11 mouse cellular contexts compared by ENCODE assay signal in the genomic region with DNA sequence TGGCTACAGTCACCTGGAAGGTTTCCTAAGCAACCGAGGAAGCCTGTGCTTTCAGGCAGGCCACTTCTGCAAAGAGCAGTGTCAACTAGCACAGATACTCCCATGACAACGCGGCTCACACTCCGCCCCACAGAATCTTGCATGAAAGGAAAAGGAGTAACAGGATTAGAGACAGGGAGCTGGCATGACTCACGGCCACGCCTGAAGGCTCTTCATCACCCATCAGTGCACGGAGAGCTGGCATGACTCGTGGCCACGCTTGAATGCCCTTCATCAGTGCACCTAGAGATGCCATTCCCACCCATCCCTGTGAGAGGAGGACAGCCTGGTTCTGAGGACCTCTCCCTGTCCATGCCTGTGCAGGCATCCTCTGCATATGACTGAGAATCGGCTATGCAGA. TPM values are rescaled to one million over a fixed set of nuclear protein-coding genes. Genes with fewer than 3 reads are reported as not detected.
DNase-seq lines count a peak whose midpoint lies in the region; ATAC-seq and TF ChIP-seq lines count a peak whose summit lies in the region.
"Had no signal": no experiment of that assay in that cellular context is flagged by ENCODE, and none has a peak within 500 bp of the region (broad histone marks: within the 10 kb centered on the region; RNA-seq: fewer than 3 reads in every experiment).

No protein-coding gene starts in this region.

- TF ChIP-seq CTCF in cerebellum, adult 2 months (IDR thresholded peaks at IDR 0.05; ENCODE audit: borderline replicate concordance, insufficient read depth, low read depth, low read length) = no peak
- no peak for TF ChIP-seq CTCF in kidney, postnatal 0 days (IDR thresholded peaks at IDR 0.05; ENCODE audit: low read depth)
- no peak for TF ChIP-seq CTCF in kidney, adult 2 months (conservative IDR thresholded peaks at IDR 0.05; ENCODE audit: insufficient read depth, insufficient read length, low read depth, low read length)

- H3K36me3 ChIP-seq in kidney, postnatal 0 days (ENCODE audit: insufficient read depth, low read length) = no peaks in the 10 kb centered on the region
- no peaks in the 10 kb centered on the region for H3K36me3 ChIP-seq in kidney, adult 2 months (ENCODE audit: control insufficient read depth, insufficient read depth, low read length)
- H3K36me3 ChIP-seq: liver, embryonic 12.5 days had no signal

- H3K27me3 ChIP-seq in cerebellum, adult 2 months (ENCODE audit: control insufficient read depth, insufficient read depth, low read length) = 0 out of 2 replicates have a peak, but pooled peaks cover 1% of the 10 kb centered on the region
- no peaks in the 10 kb centered on the region for H3K27me3 ChIP-seq in kidney, postnatal 0 days (ENCODE audit: insufficient read depth, low read length)
- no peaks in the 10 kb centered on the region for H3K27me3 ChIP-seq in kidney, adult 2 months (replicated peaks; ENCODE audit: control insufficient read depth, insufficient read depth, low read length)

- H3K4me3 ChIP-seq in cerebellum, adult 2 months (replicated peaks; ENCODE audit: insufficient read depth, low read depth, low read length) = no peak overlapping the region
- no peak overlapping the region for H3K4me3 ChIP-seq in kidney, postnatal 0 days (replicated peaks; ENCODE audit: low read depth, low read length)
- no peak overlapping the region for H3K4me3 ChIP-seq in kidney, adult 2 months (ENCODE audit: insufficient read depth, low read depth, low read length)
- H3K4me3 ChIP-seq: liver, embryonic 12.5 days; megakaryocyte, embryonic 14.5 days had no signal

- no peak overlapping the region for H3K4me2 ChIP-seq in kidney, postnatal 0 days (ENCODE audit: low read length)
- H3K4me2 ChIP-seq: liver, embryonic 12.5 days had no signal

- 23% methylated on average over 10 of the region's 10 CpGs for WGBS in cerebellum, adult 2 months
- 47% methylated on average over 10 of the region's 10 CpGs for WGBS in kidney, postnatal 0 days
- 36% methylated on average over 10 of the region's 10 CpGs for WGBS in kidney, adult 2 months

- intact Hi-C loops in left cerebral cortex, postnatal 14 days (cut with DNase I) = loop anchor here (2.0 to 5.0 kb wide), 2 partner anchors 75 to 277 kb away; no protein-coding TSS in a partner anchor

- peaks cover 4% of the 10 kb centered on the region for H3K4me1 ChIP-seq in cerebellum, adult 2 months (ENCODE audit: control insufficient read depth, insufficient read depth, low read length)
- no peaks in the 10 kb centered on the region for H3K4me1 ChIP-seq in kidney, postnatal 0 days (replicated peaks; ENCODE audit: insufficient read depth, low read length)
- no peaks in the 10 kb centered on the region for H3K4me1 ChIP-seq in kidney, adult 2 months (ENCODE audit: control insufficient read depth, insufficient read depth, low read length)

- H3K9ac ChIP-seq in kidney, postnatal 0 days (ENCODE audit: low read depth, low read length) = no peak overlapping the region
- H3K9ac ChIP-seq: liver, embryonic 12.5 days had no signal

- H3K27ac ChIP-seq in cerebellum, adult 2 months (ENCODE audit: insufficient read depth, low read length) = no peak overlapping the region
- H3K27ac ChIP-seq in kidney, postnatal 0 days = no peak overlapping the region
- no peak overlapping the region for H3K27ac ChIP-seq in kidney, adult 2 months (ENCODE audit: insufficient read depth, low read depth, low read length)
- H3K27ac ChIP-seq: liver, embryonic 12.5 days had no signal

- DNase-seq in cerebellum, adult 2 months = peak; percentile 38 to 63
- no peak for DNase-seq in cerebellum, adult 9-10 months
- DNase-seq in kidney, postnatal 0 days (ENCODE audit: low spot score) = peak; percentile 54
- no peak for DNase-seq in kidney, adult 2 months
- peak; percentile 11 to 41 for DNase-seq in B cell, adult 2 months
- DNase-seq in left cerebral cortex, postnatal 14 days (ENCODE audit: low spot score in 2 of 2) = peak; percentile 43 to 67
- DNase-seq in gastrocnemius, postnatal 4 days (ENCODE audit: low spot score in 2 of 2) = no peak

- 0 out of 2 replicates have a peak, but pooled peaks have one; percentile 27 for ATAC-seq in kidney, postnatal 0 days (replicated peaks; ENCODE audit: low FRiP score, low read depth)
- no peak for ATAC-seq in activated CD4-positive, CD25-positive, alpha-beta regulatory T cell, adult 4 months
- ATAC-seq: CD4-positive, CD25-positive, alpha-beta regulatory T cell, adult 4 months; liver, embryonic 12.5 days had no signal

- TF ChIP-seq POLR2A in cerebellum, adult 2 months (IDR thresholded peaks at IDR 0.05; ENCODE audit: borderline replicate concordance, insufficient read depth, low read length) = no peak
- TF ChIP-seq POLR2A in kidney, adult 2 months (IDR thresholded peaks at IDR 0.05; ENCODE audit: low read depth, low read length) = no peak

- no peaks in the 10 kb centered on the region for H3K9me3 ChIP-seq in kidney, postnatal 0 days (replicated peaks; ENCODE audit: low read length)
- H3K9me3 ChIP-seq: liver, embryonic 12.5 days had no signal

RNA-seq across cellular contexts. Expression of a gene that starts 20.8 kb away (rescaled TPM):
- 0.56 and 0.68 TPM in 2 replicates for polyA plus RNA-seq in cerebellum, adult 2 months (2012; rRNA removed)
- polyA plus RNA-seq in kidney, postnatal 0 days (2015; fragmentation: Nextera tagmentation; extraction: Ambion mirVana) = 40.1 and 51.2 TPM in 2 replicates
- polyA plus RNA-seq in kidney, adult 2 months (2012; rRNA removed) = 1.1 and 1.4 TPM in 2 replicates
- 1 to 10 TPM; 1.9 to 2.0 TPM for total RNA-seq in left cerebral cortex, postnatal 14 days (2021)
- 10 to 100 TPM; 29.4 to 40.1 TPM for polyA plus RNA-seq in activated CD4-positive, CD25-positive, alpha-beta regulatory T cell, adult 4 months (2017; shearing (Covaris generic))
- 10 to 100 TPM; 39.2 to 41.4 TPM for total RNA-seq in gastrocnemius, postnatal 4 days (2021)

RNA-seq across cellular contexts. Expression of a gene that starts 53.0 kb away (rescaled TPM):
- 2,556 and 2,566 TPM in 2 replicates for polyA plus RNA-seq in cerebellum, adult 2 months (2012; rRNA removed)
- polyA plus RNA-seq in kidney, postnatal 0 days (2015; fragmentation: Nextera tagmentation; extraction: Ambion mirVana) = 1,461 and 1,709 TPM in 2 replicates
- polyA plus RNA-seq in kidney, adult 2 months (2012; rRNA removed) = 6,294 and 8,063 TPM in 2 replicates
- total RNA-seq in left cerebral cortex, postnatal 14 days (2021) = 1,000 to 10,000 TPM; 1,411 to 1,467 TPM
- polyA plus RNA-seq in activated CD4-positive, CD25-positive, alpha-beta regulatory T cell, adult 4 months (2017; shearing (Covaris generic)) = 1,000 to 10,000 TPM; 3,627 to 3,817 TPM
- 1,000 to 10,000 TPM; 2,037 to 2,325 TPM for total RNA-seq in gastrocnemius, postnatal 4 days (2021)

RNA-seq across cellular contexts. Expression of a gene that starts 59.3 kb away (rescaled TPM):
- 5.5 and 5.7 TPM in 2 replicates for polyA plus RNA-seq in cerebellum, adult 2 months (2012; rRNA removed)
- polyA plus RNA-seq in kidney, postnatal 0 days (2015; fragmentation: Nextera tagmentation; extraction: Ambion mirVana) = 107 and 109 TPM in 2 replicates
- 315 and 347 TPM in 2 replicates for polyA plus RNA-seq in kidney, adult 2 months (2012; rRNA removed)
- 1 to 10 TPM in 1 of 2 experiments, under 1 TPM in 1; 0.80 to 2.3 TPM for total RNA-seq in left cerebral cortex, postnatal 14 days (2021)
- under 1 TPM in 1 of 2 experiments, not detected in 1; 0.26 TPM for polyA plus RNA-seq in activated CD4-positive, CD25-positive, alpha-beta regulatory T cell, adult 4 months (2017; shearing (Covaris generic))
- under 1 TPM in 1 of 2 experiments, not detected in 1; 0.23 TPM for total RNA-seq in gastrocnemius, postnatal 4 days (2021)

Comparison
In these comparisons a context has a peak if more than half of its experiments do, and no peak if none do; other contexts are left out.
1. DNase-seq: peak in cerebellum, adult 2 months (2 of 2), kidney, postnatal 0 days (single experiment), B cell, adult 2 months (2 of 2) and left cerebral cortex, postnatal 14 days (2 of 2); none in cerebellum, adult 9-10 months (single experiment), kidney, adult 2 months (single experiment) and gastrocnemius, postnatal 4 days (0 of 2).
2. RNA of a gene that starts 20.8 kb away (polyA plus RNA-seq): 29.4 to 40.1 TPM in activated CD4-positive, CD25-positive, alpha-beta regulatory T cell, adult 4 months and 40.1 to 51.2 TPM in kidney, postnatal 0 days; 1.1 to 1.4 TPM in kidney, adult 2 months and 0.56 to 0.68 TPM in cerebellum, adult 2 months; every median in the first group is over 10 times any median in the second.
3. RNA of a gene that starts 59.3 kb away (polyA plus RNA-seq): 315 to 347 TPM in kidney, adult 2 months and 107 to 109 TPM in kidney, postnatal 0 days; 5.5 to 5.7 TPM in cerebellum, adult 2 months and 0.26 TPM in activated CD4-positive, CD25-positive, alpha-beta regulatory T cell, adult 4 months; every median in the first group is over 10 times any median in the second.